Mouse (Mus musculus): Measurements from ENCODE around the gene Snx29. TPM values are rescaled to one million over a fixed set of nuclear protein-coding genes. Genes with fewer than 3 reads are reported as not detected.

Snx29 gene
- polyA plus RNA-seq, 1 experiment from 2014 or later, result 15.3 TPM

DNA sequence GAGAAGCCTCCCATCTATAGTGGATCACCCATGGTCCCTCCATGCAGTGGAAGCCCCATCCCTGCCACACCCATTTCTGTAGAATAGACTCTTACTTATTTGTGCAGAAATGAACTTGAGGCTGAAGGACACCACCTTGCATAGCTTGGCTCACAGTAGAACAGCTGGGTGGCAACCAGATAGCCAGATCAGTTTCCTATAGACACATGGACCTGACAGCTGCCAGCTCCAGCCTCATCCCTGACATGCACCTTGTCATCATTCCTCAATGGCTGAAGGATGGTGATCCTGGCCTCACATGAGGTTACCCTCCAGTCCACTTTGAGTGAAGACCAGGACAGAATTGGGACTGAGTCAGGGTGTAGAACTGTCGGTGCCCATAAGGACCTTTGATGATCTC, 394.2 kb downstream of the Snx29 start:
- no peaks in the 10 kb centered on the region for H3K27me3 ChIP-seq (replicated peaks; ENCODE audit: control insufficient read depth, insufficient read depth, low read length)
- no peak overlapping the region for H3K4me2 ChIP-seq (ENCODE audit: low read length)
- no peak for ATAC-seq
- 0 out of 2 replicates have a peak, but pooled peaks cover 2% of the 10 kb centered on the region for H3K36me3 ChIP-seq (ENCODE audit: control insufficient read depth, insufficient read depth, low read length)
- H3K27ac ChIP-seq (ENCODE audit: low read depth, low read length), result no peak overlapping the region
- no peak overlapping the region for H3K4me3 ChIP-seq (ENCODE audit: low read length)
- H3K9me3 ChIP-seq (ENCODE audit: control insufficient read depth, low read length), result no peaks in the 10 kb centered on the region
- H3K9ac ChIP-seq (ENCODE audit: low read depth, low read length), result no peak overlapping the region
- WGBS, result 96% methylated on average over 1 of the region's 1 CpGs
- H3K4me1 ChIP-seq (ENCODE audit: control insufficient read depth, insufficient read depth, low read depth, low read length), result peaks cover 3% of the 10 kb centered on the region; the same call in 1 of the 2 replicates

DNA sequence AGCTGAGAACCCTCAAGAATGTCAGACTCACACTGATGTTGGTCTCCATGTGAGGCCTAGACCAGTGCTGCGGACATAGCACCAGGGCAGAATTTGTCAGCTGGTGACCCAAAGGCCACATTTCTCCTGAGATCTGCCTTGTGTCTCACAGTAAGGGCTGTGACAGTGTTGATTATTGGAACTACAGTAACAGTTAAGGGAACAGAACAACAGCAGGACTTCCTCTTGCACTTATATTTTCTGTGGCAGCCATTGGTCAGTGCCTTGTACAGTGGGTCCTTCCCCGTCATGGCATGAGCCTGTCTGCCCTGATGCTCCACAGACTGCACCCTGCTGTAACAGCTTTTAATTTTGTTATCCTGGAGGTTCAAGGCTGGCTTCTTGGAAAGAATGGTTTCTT, 403.2 kb downstream of the Snx29 start:
- Histone ChIP-seq H3K9me3 (ENCODE audit: control insufficient read depth, low read length) (no peaks in the 10 kb centered on the region), H3K27ac (ENCODE audit: low read depth, low read length) (no peak overlapping the region), H3K36me3 (ENCODE audit: control insufficient read depth, insufficient read depth, low read length) (no peaks in the 10 kb centered on the region), H3K4me2 (ENCODE audit: low read length) (no peak overlapping the region), H3K9ac (ENCODE audit: low read depth, low read length) (no peak overlapping the region), H3K4me1 (ENCODE audit: control insufficient read depth, insufficient read depth, low read depth, low read length) (no peaks in the 10 kb centered on the region), H3K27me3 (replicated peaks; ENCODE audit: control insufficient read depth, insufficient read depth, low read length) (no peaks in the 10 kb centered on the region), H3K4me3 (ENCODE audit: low read length) (no peak overlapping the region)
- WGBS, result 79% methylated on average over 2 of the region's 2 CpGs
- no peak for ATAC-seq

DNA sequence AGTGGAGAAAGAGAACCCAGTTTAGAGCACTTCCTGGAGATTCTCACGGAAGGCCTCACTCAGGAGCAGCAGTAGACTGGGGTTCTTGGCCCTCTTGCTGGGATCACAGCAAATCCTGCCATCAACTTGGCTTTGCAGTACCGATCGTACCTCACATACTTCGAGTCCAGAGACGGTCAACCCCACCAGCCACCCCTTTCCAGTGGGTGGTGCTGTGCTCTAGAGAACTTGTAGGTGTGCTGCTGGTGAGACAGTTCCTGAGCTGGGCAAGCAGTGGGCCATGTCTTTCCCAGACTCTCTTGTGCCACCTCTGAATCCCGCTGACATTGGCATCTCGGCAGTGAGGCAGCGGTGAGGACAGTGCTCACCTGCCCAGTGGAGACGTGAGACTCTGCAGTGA, 404.6 kb downstream of the Snx29 start:
- ATAC-seq, result no peak
- H3K27me3 ChIP-seq (replicated peaks; ENCODE audit: control insufficient read depth, insufficient read depth, low read length), result no peaks in the 10 kb centered on the region
- no peak overlapping the region for H3K9ac ChIP-seq (ENCODE audit: low read depth, low read length)
- H3K4me2 ChIP-seq (ENCODE audit: low read length), result no peak overlapping the region
- H3K9me3 ChIP-seq (ENCODE audit: control insufficient read depth, low read length), result no peaks in the 10 kb centered on the region
- H3K36me3 ChIP-seq (ENCODE audit: control insufficient read depth, insufficient read depth, low read length), result no peaks in the 10 kb centered on the region
- no peak overlapping the region for H3K27ac ChIP-seq (ENCODE audit: low read depth, low read length)
- H3K4me3 ChIP-seq (ENCODE audit: low read length), result no peak overlapping the region
- WGBS, result 94% methylated on average over 9 of the region's 9 CpGs
- H3K4me1 ChIP-seq (ENCODE audit: control insufficient read depth, insufficient read depth, low read depth, low read length), result no peaks in the 10 kb centered on the region

DNA sequence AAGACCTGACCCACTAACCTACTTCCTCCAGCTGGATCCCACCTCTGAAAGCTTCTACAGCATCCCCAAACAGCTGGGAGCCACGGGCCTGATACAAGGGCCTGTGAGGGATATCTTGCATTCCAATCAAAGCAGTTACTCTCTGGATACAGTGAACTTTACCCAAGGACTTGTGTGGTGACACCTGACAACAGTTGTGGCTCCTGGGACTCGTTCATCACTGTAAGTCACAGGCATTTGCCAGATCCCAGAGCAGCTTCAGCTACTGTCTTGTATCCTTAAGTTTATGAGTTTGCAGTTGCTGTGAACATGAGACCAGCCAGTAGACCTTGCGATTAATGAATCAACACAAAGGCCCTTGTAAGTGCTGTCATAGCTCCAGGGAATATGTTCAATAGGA, 405.4 kb downstream of the Snx29 start:
- WGBS, result 85% methylated on average over 3 of the region's 3 CpGs
- no peaks in the 10 kb centered on the region for H3K36me3 ChIP-seq (ENCODE audit: control insufficient read depth, insufficient read depth, low read length)
- no peaks in the 10 kb centered on the region for H3K4me1 ChIP-seq (ENCODE audit: control insufficient read depth, insufficient read depth, low read depth, low read length)
- H3K4me2 ChIP-seq (ENCODE audit: low read length), result no peak overlapping the region
- no peak overlapping the region for H3K4me3 ChIP-seq (ENCODE audit: low read length)
- H3K27ac ChIP-seq (ENCODE audit: low read depth, low read length), result no peak overlapping the region
- no peak for ATAC-seq
- no peaks in the 10 kb centered on the region for H3K27me3 ChIP-seq (replicated peaks; ENCODE audit: control insufficient read depth, insufficient read depth, low read length)
- H3K9ac ChIP-seq (ENCODE audit: low read depth, low read length), result no peak overlapping the region
- no peaks in the 10 kb centered on the region for H3K9me3 ChIP-seq (ENCODE audit: control insufficient read depth, low read length)

DNA sequence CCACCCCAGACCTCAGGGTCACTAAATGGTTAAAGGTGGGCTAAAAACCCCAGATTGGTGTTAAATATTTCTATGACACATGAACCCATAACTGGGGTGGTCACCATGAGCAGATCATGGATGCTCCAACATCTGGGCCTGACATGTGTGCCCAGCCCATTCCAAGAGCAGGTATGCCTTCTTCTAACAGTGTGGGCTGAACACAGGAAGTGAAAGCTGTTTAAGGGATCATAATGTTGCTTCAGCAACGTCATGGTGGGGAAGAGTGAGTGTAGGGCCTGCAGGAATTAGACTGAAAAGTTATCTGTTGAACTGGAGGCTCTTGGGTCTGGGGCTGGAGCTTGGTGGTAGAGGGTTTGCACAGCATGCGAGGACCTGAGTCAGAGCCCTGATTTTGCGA, 405.9 kb downstream of the Snx29 start:
- 83% methylated on average over 3 of the region's 3 CpGs for WGBS
- Histone ChIP-seq H3K27ac (ENCODE audit: low read depth, low read length) (no peak overlapping the region), H3K4me1 (ENCODE audit: control insufficient read depth, insufficient read depth, low read depth, low read length) (no peaks in the 10 kb centered on the region), H3K4me3 (ENCODE audit: low read length) (no peak overlapping the region), H3K27me3 (replicated peaks; ENCODE audit: control insufficient read depth, insufficient read depth, low read length) (no peaks in the 10 kb centered on the region), H3K9me3 (ENCODE audit: control insufficient read depth, low read length) (no peaks in the 10 kb centered on the region), H3K9ac (ENCODE audit: low read depth, low read length) (no peak overlapping the region), H3K36me3 (ENCODE audit: control insufficient read depth, insufficient read depth, low read length) (no peaks in the 10 kb centered on the region), H3K4me2 (ENCODE audit: low read length) (no peak overlapping the region)
- no peak for ATAC-seq

GRCm38 (mm10) chr16:11729111-11729510, 406.4 kb downstream of the Snx29 start:
- H3K4me1 ChIP-seq (ENCODE audit: control insufficient read depth, insufficient read depth, low read depth, low read length), result no peaks in the 10 kb centered on the region
- H3K9me3 ChIP-seq (ENCODE audit: control insufficient read depth, low read length), result no peaks in the 10 kb centered on the region
- no peak overlapping the region for H3K27ac ChIP-seq (ENCODE audit: low read depth, low read length)
- H3K4me3 ChIP-seq (ENCODE audit: low read length), result no peak overlapping the region
- no peak for ATAC-seq
- no peaks in the 10 kb centered on the region for H3K27me3 ChIP-seq (replicated peaks; ENCODE audit: control insufficient read depth, insufficient read depth, low read length)
- H3K36me3 ChIP-seq (ENCODE audit: control insufficient read depth, insufficient read depth, low read length), result no peaks in the 10 kb centered on the region
- WGBS, result 88% methylated on average over 6 of the region's 6 CpGs
- H3K9ac ChIP-seq (ENCODE audit: low read depth, low read length), result no peak overlapping the region
- H3K4me2 ChIP-seq (ENCODE audit: low read length), result no peak overlapping the region

DNA sequence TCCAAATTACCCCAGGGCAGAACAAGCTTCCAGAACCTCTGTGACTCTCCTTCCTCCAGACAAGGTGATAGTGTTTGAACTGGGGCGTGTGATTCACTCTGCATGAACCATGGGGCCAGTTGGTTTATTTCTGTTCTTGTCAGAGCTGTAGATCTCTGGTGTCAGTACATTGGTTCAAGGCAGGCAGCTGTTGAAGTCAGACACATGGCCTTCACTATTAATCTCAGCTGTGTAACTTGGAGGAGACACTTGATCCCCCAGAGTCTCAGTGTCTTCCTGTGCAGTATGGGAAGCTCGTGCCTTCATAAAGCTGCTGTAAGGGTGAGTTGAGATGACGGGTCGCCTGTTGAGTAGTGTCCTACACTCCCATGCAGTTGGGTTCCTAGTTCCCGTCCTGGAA, 407.1 kb downstream of the Snx29 start:
- H3K36me3 ChIP-seq (ENCODE audit: control insufficient read depth, insufficient read depth, low read length), result no peaks in the 10 kb centered on the region
- no peaks in the 10 kb centered on the region for H3K4me1 ChIP-seq (ENCODE audit: control insufficient read depth, insufficient read depth, low read depth, low read length)
- no peaks in the 10 kb centered on the region for H3K27me3 ChIP-seq (replicated peaks; ENCODE audit: control insufficient read depth, insufficient read depth, low read length)
- no peak overlapping the region for H3K4me3 ChIP-seq (ENCODE audit: low read length)
- H3K9me3 ChIP-seq (ENCODE audit: control insufficient read depth, low read length), result no peaks in the 10 kb centered on the region
- no peak overlapping the region for H3K27ac ChIP-seq (ENCODE audit: low read depth, low read length)
- ATAC-seq, result no peak
- no peak overlapping the region for H3K9ac ChIP-seq (ENCODE audit: low read depth, low read length)
- WGBS, result 87% methylated on average over 5 of the region's 5 CpGs
- no peak overlapping the region for H3K4me2 ChIP-seq (ENCODE audit: low read length)

- no peak overlapping the region for H3K4me3 ChIP-seq (ENCODE audit: low read length)
- no peaks in the 10 kb centered on the region for H3K4me1 ChIP-seq (ENCODE audit: control insufficient read depth, insufficient read depth, low read depth, low read length)
- ATAC-seq, result no peak
- H3K9ac ChIP-seq (ENCODE audit: low read depth, low read length), result no peak overlapping the region
- H3K27me3 ChIP-seq (replicated peaks; ENCODE audit: control insufficient read depth, insufficient read depth, low read length), result no peaks in the 10 kb centered on the region
- H3K9me3 ChIP-seq (ENCODE audit: control insufficient read depth, low read length), result no peaks in the 10 kb centered on the region
- H3K27ac ChIP-seq (ENCODE audit: low read depth, low read length), result no peak overlapping the region
- H3K36me3 ChIP-seq (ENCODE audit: control insufficient read depth, insufficient read depth, low read length), result no peaks in the 10 kb centered on the region
- 87% methylated on average over 5 of the region's 5 CpGs for WGBS
- no peak overlapping the region for H3K4me2 ChIP-seq (ENCODE audit: low read length)
These were observed 408.4 kb downstream of the Snx29 start for GRCm38 (mm10) chr16:11731014-11731535.

GRCm38 (mm10) chr16:11738341-11738740, 415.6 kb downstream of the Snx29 start:
- no peaks in the 10 kb centered on the region for H3K27me3 ChIP-seq (replicated peaks; ENCODE audit: control insufficient read depth, insufficient read depth, low read length)
- ATAC-seq, result no peak
- no peak overlapping the region for H3K4me3 ChIP-seq (ENCODE audit: low read length)
- H3K9ac ChIP-seq (ENCODE audit: low read depth, low read length), result no peak overlapping the region
- no peaks in the 10 kb centered on the region for H3K36me3 ChIP-seq (ENCODE audit: control insufficient read depth, insufficient read depth, low read length)
- WGBS, result 52% methylated on average over 7 of the region's 7 CpGs
- no peak overlapping the region for H3K4me2 ChIP-seq (ENCODE audit: low read length)
- H3K27ac ChIP-seq (ENCODE audit: low read depth, low read length), result no peak overlapping the region
- H3K9me3 ChIP-seq (ENCODE audit: control insufficient read depth, low read length), result no peaks in the 10 kb centered on the region
- H3K4me1 ChIP-seq (ENCODE audit: control insufficient read depth, insufficient read depth, low read depth, low read length), result no peaks in the 10 kb centered on the region

- H3K9me3 ChIP-seq (ENCODE audit: control insufficient read depth, low read length), result no peaks in the 10 kb centered on the region
- H3K27ac ChIP-seq (ENCODE audit: low read depth, low read length), result no peak overlapping the region
- no peak overlapping the region for H3K4me2 ChIP-seq (ENCODE audit: low read length)
- no peak overlapping the region for H3K9ac ChIP-seq (ENCODE audit: low read depth, low read length)
- H3K27me3 ChIP-seq (replicated peaks; ENCODE audit: control insufficient read depth, insufficient read depth, low read length), result no peaks in the 10 kb centered on the region
- no peaks in the 10 kb centered on the region for H3K4me1 ChIP-seq (ENCODE audit: control insufficient read depth, insufficient read depth, low read depth, low read length)
- ATAC-seq, result no peak
- WGBS, result 75% methylated on average over 5 of the region's 5 CpGs
- H3K36me3 ChIP-seq (ENCODE audit: control insufficient read depth, insufficient read depth, low read length), result no peaks in the 10 kb centered on the region
- no peak overlapping the region for H3K4me3 ChIP-seq (ENCODE audit: low read length)
These were observed 419.2 kb downstream of the Snx29 start for GRCm38 (mm10) chr16:11741951-11742350.

All from hindbrain, embryonic 16.5 days (tissue).